Mouse (Mus musculus) heart, postnatal 14 days (tissue): Measurements from ENCODE around the gene A1cf. TPM values are rescaled to one million over a fixed set of nuclear protein-coding genes. Genes with fewer than 3 reads are reported as not detected.

Source experiments
- DNase-seq, 2 experiments: peaks; one replicate each; pipeline ENCODE4 v3.0.0; 2021 to 2022
- intact Hi-C: fragments of 180-260 bp; cut with DNase I; formaldehyde crosslinking; loops from one replicate; pipeline ENCODE4 v1.15.1; 2025
- long read RNA-seq, 2 experiments: library from polyadenylated mRNA; stranded (forward); transcript quantifications; one replicate each; pipeline ENCODE4 v2.0.0; 2021
- total RNA-seq, 2 experiments: library from RNA; stranded (reverse); gene quantifications; 2 replicates each; pipeline ENCODE4 v1.2.3; 2021

The A1cf gene
- total RNA-seq = not detected
- long read RNA-seq, experiment 1 = 0 reads
- long read RNA-seq, experiment 2 = 0 reads

GRCm38 (mm10) chr19:31868521-31868920, at the start of gene A1cf:
TSS of gene A1cf (plus strand) at chr19:31868764.
- DNase-seq = no peak
- intact Hi-C loops = no loop called here

GRCm38 (mm10) chr19:31834250-31834649, 34.3 kb upstream of the A1cf start:
- intact Hi-C loops = no loop called here
- no peak for DNase-seq

GRCm38 (mm10) chr19:31861909-31862308, 6.7 kb upstream of the A1cf start:
- intact Hi-C loops = no loop called here
- no peak for DNase-seq

DNA sequence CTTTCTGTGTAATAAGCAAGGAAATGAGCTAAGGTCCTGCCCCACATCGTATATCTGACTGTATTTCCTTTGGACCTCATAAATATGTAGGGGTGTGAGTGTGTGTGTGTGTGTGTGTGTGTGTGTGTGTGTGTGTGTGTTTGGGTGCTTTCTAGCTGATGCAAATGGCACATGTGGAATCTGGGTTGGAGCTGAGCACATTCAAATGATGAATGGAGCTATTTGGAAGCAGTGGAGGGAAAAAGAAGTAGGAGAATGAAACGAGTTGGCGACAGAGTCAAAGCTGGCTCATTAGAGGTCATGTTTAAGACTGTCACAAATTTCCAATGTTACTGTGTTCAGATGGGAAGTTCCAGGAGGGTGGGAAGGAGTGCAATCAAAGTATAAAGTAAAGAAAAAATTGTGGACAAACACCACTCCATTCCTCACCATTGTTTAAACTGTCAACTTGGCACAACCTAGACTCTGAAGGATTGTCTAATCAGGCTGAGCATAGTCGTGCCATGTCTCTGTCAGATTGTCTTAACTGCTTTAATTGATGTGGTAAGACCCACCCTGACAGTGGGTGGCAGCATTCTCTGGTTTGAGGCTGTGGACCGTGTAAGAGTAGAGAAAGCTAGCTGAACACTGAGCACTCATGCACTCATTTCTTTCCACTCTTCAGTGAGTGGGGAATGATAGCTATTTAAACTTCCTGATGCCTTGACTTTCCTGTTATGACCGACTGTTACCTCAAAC, 5.9 kb upstream of the A1cf start:
- no peak for DNase-seq
- intact Hi-C loops = no loop called here

DNA sequence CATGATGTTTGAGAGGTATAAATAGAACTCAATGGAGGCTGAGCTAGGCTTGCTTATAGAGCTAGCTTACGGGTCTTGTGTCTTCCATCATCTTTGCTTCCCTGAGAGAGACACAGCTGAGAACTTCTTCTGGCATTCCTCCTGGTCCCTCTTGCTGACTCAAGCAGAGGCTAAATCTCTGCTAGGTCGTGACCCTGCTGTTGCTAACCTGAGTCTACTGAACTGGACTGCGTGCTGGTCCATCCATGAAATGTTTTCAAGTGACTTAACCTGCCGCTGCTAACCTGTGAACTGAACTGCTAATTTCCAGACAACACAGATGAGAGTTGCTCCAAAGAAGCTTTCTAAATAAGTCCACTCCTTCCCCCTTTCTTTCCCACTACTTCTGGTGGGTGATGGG, 3.1 kb upstream of the A1cf start:
- DNase-seq = no peak
- intact Hi-C loops = no loop called here

GRCm38 (mm10) chr19:31868076-31868475, 488 bp upstream of the A1cf start:
- intact Hi-C loops = no loop called here
- no peak for DNase-seq

GRCm38 (mm10) chr19:31868971-31869370, 407 bp downstream of the A1cf start:
- no peak for DNase-seq
- intact Hi-C loops = no loop called here

- intact Hi-C loops = no loop called here
- DNase-seq = no peak
Observed at GRCm38 (mm10) chr19:31871377-31871776, 2.8 kb downstream of the A1cf start.

GRCm38 (mm10) chr19:31877968-31878367, 9.4 kb downstream of the A1cf start:
- intact Hi-C loops = no loop called here
- no peak for DNase-seq

DNA sequence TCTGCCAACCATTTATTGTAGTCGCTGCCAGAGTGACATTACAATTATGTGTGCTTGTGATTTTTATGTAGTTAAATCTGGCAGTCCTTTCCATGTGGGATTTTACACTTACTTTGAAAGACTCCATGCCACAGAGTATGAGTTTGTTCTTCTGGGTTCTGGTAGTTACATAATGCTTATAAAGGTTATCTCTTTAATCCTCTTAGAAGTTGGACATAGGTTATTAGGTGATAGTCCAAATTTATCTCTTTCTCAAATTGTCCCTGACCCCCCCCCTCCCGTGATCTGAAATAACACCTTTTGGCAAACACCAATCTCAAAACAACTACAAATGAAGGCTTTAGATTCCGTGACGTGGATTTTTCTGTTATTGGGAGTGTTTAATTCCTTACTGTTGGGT, 16.0 kb downstream of the A1cf start:
- no peak for DNase-seq
- intact Hi-C loops = no loop called here

DNA sequence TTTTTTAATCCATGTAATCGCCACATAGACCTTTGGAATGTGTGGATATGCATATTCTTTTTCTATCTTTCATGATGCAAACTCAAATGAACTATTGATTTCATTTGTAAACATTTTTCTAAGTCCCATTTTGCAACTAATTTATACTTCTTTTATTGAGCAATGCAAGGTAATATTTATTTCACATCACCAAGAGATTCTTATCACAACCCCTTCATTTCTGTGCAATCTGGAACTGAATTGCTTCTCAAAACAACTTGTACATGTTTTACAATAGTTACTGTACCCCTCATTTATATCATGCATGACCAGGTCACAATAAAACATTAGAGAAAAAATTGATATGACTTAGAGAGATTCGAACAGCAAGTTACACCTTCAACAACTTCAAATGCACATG, 18.7 kb downstream of the A1cf start:
- intact Hi-C loops = no loop called here
- DNase-seq = no peak

DNA sequence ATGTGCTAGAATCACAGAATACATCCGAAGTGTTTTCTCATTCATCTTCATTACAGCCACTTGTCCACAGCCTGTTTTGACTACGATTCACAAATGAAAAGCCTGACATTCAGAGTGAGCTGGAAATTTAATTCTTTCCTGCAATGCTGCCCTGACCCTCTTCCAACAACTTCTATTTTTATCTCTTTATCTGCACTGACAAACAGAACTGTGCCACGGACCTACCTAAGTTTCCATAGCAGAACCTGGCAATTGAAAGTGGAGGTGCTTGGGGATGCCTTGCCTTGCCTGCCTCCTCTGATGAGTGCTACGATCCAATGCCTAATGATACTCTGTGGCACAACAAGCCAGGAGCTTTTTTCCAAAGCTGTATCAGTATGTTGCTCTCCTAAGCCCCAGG, 21.4 kb downstream of the A1cf start:
- no peak for DNase-seq
- intact Hi-C loops = no loop called here

DNA sequence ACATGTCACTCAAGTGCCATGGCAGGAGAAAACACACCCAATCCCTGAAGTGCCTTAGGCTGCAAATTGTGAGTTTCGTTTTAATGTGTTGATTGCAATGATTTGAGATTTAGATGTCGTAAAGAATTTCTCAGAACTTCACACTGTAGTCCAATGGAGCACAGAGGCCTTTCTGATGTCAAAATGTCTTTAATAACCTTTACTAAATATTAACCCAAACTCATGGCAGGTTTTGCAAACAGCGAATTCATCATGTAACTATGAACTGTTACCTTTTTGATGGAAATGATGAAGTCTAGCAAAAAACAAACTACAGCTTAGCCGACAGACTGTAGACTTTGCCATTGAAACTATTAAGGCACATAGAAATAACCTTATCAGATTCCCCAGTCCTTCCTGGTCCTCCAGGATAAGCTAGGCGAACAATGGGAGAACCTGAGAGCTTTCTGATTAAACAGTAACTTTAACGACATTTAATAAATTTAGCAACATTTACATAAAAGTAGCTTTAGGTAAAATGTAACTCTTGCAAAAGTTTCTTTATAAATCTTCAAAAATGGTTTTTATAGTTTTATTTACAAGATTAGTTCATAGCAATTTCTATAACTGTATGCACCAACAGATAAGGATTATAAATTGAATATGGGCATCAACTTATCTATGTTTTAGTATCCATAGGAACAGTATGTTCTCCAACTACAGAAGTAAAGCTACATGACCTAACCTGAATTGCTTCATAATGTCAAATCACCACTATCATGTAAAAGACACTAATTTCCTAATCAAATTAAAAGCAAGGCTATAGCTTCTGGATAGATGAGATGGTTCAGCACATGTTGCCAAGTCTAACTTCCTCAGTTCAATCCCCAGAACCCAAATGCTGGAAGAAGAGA, 22.7 kb downstream of the A1cf start:
- DNase-seq = no peak
- intact Hi-C loops = no loop called here

GRCm38 (mm10) chr19:31895971-31896370, 27.4 kb downstream of the A1cf start:
- intact Hi-C loops = no loop called here
- no peak for DNase-seq

DNA sequence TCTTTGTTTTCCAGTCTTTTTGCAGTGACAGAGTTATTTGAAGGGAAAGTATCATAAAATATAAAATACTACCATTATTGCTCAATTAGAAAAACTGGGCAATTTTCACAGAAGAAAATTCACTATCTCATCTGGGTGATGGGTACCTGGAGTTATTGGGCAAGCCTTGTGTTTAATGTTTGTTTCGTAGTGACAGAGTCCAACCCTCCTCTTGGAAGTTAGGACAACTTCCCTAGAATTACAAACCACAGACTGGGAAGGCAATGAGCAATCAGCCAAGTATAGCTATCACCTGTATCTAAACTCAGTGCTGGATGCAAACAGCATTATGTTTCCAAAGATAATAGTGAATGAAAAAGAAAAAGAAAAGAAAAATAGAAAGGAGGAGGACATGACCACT, 28.1 kb downstream of the A1cf start:
- intact Hi-C loops = no loop called here
- DNase-seq = no peak

GRCm38 (mm10) chr19:31905671-31906070, 37.1 kb downstream of the A1cf start:
- intact Hi-C loops = no loop called here
- DNase-seq = no peak

GRCm38 (mm10) chr19:31910423-31910822, 41.9 kb downstream of the A1cf start:
- DNase-seq = no peak
- intact Hi-C loops = no loop called here

- intact Hi-C loops = no loop called here
- no peak for DNase-seq
Observed at GRCm38 (mm10) chr19:31913946-31914345, 45.4 kb downstream of the A1cf start.

DNA sequence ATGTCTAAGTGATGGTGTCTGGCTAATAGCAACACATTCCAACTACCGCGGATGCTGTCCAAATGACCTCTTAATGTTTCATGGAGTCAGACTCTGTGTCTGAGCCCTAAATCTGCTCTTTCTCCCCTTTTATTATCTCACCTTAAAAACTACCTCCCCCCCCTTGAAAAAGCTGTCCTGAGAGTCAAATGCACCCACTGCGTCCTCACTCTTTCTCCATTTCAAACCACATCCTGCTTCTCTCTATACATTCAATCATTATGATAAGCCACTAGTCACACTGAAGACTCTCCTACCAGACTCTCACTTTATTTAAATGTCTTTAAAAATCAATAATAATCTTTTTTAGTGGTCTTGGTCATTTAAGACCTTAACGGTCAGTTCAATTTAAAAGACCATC, 51.8 kb downstream of the A1cf start:
- intact Hi-C loops = no loop called here
- DNase-seq = no peak

- intact Hi-C loops = no loop called here
- DNase-seq = no peak
Observed at GRCm38 (mm10) chr19:31921852-31922251, 53.3 kb downstream of the A1cf start.

GRCm38 (mm10) chr19:31923615-31924352, 55.2 kb downstream of the A1cf start:
- intact Hi-C loops = no loop called here
- no peak for DNase-seq
